Mouse (Mus musculus): ENCODE measurements at regions not wholly inside any gene's neighbourhood (a gene's known extent, or its start where the extent isn't known, plus 50 kb on each side); places are given as distances from the start of the nearest gene placed in this dataset.
"Not testable (repeated sequence)": the region's sequence is repeated elsewhere in the genome, so short reads cannot be mapped to it uniquely, and the experiment has no call there.

- WGBS, result 82% methylated on average over 2 of the region's 2 CpGs
- ATAC-seq (ENCODE audit: low read depth), result no peak
Observed at GRCm38 (mm10) chr17:4024384-4024783, 328.3 kb upstream of the Nox3 start.

GRCm38 (mm10) chr17:4029202-4029601, 333.1 kb upstream of the Nox3 start:
- Histone ChIP-seq H3K4me1 (replicated peaks) (0 out of 2 replicates have a peak, but pooled peaks cover 2% of the 10 kb centered on the region), H3K9me3 (no peaks in the 10 kb centered on the region), H3K4me3 (no peak overlapping the region), H3K27me3 (no peaks in the 10 kb centered on the region), H3K9ac (no peak overlapping the region), H3K27ac (replicated peaks) (no peak overlapping the region), H3K4me2 (no peak overlapping the region), H3K36me3 (no peaks in the 10 kb centered on the region)
- ATAC-seq (ENCODE audit: low read depth), result no peak
- 58% methylated on average over 9 of the region's 9 CpGs for WGBS

More at GRCm38 (mm10) chr17:4024384-4024783, 328.3 kb upstream of the Nox3 start:
- Histone ChIP-seq H3K4me3 (no peak overlapping the region), H3K27me3 (no peaks in the 10 kb centered on the region), H3K36me3 (no peaks in the 10 kb centered on the region), H3K4me2 (no peak overlapping the region), H3K27ac (replicated peaks) (no peak overlapping the region), H3K9me3 (no peaks in the 10 kb centered on the region), H3K9ac (no peak overlapping the region), H3K4me1 (replicated peaks) (no peaks in the 10 kb centered on the region)

- H3K9me3 ChIP-seq, result no peaks in the 10 kb centered on the region
- no peak overlapping the region for H3K27ac ChIP-seq (replicated peaks)
- H3K9ac ChIP-seq, result no peak overlapping the region
- no peak overlapping the region for H3K4me2 ChIP-seq
- no peak overlapping the region for H3K4me3 ChIP-seq
- no peak; the same call in 1 of the 2 replicates for ATAC-seq (ENCODE audit: low read depth)
- H3K27me3 ChIP-seq, result no peaks in the 10 kb centered on the region
- H3K36me3 ChIP-seq, result no peaks in the 10 kb centered on the region
- 18% methylated on average over 3 of the region's 3 CpGs for WGBS
- peaks cover 16% of the 10 kb centered on the region for H3K4me1 ChIP-seq (replicated peaks)
Observed at GRCm38 (mm10) chr17:4034816-4035360, 338.8 kb upstream of the Nox3 start.

- no peaks in the 10 kb centered on the region for H3K9me3 ChIP-seq
- H3K27ac ChIP-seq (replicated peaks), result no peak overlapping the region
- no peaks in the 10 kb centered on the region for H3K36me3 ChIP-seq
- H3K9ac ChIP-seq, result no peak overlapping the region
- ATAC-seq (ENCODE audit: low read depth), result peak; percentile 36; the same call in 1 of the 2 replicates
- no peaks in the 10 kb centered on the region for H3K27me3 ChIP-seq
- H3K4me2 ChIP-seq, result 0 out of 2 replicates have a peak overlapping the region, but pooled peaks have one; percentile 3
- H3K4me3 ChIP-seq, result no peak overlapping the region
- WGBS, result 11% methylated on average over 5 of the region's 5 CpGs
- H3K4me1 ChIP-seq (replicated peaks), result peaks cover 11% of the 10 kb centered on the region
Observed at GRCm38 (mm10) chr17:4040104-4040664, 344.1 kb upstream of the Nox3 start.

GRCm38 (mm10) chr17:4060186-4060585, 364.1 kb upstream of the Nox3 start:
- H3K4me1 ChIP-seq (replicated peaks); H3K4me3 ChIP-seq; H3K27ac ChIP-seq (replicated peaks); H3K9ac ChIP-seq; ATAC-seq (ENCODE audit: low read depth); H3K4me2 ChIP-seq; H3K36me3 ChIP-seq; H3K9me3 ChIP-seq; H3K27me3 ChIP-seq: not testable (repeated sequence)

GRCm38 (mm10) chr17:4073381-4073780, 377.3 kb upstream of the Nox3 start:
- whole genome bisulfite sequencing, result 56% methylated on average over 2 of the region's 2 CpGs
- ATAC-seq (ENCODE audit: low read depth), result no peak

GRCm38 (mm10) chr17:4080564-4080963, 384.5 kb upstream of the Nox3 start:
- H3K4me2 ChIP-seq, result no peak overlapping the region
- no peak overlapping the region for H3K9ac ChIP-seq
- no peaks in the 10 kb centered on the region for H3K36me3 ChIP-seq
- H3K4me3 ChIP-seq, result no peak overlapping the region
- no peaks in the 10 kb centered on the region for H3K4me1 ChIP-seq (replicated peaks)
- H3K9me3 ChIP-seq, result no peaks in the 10 kb centered on the region
- no peak for ATAC-seq (ENCODE audit: low read depth)
- WGBS, result 88% methylated on average over 2 of the region's 2 CpGs
- H3K27ac ChIP-seq (replicated peaks), result no peak overlapping the region
- H3K27me3 ChIP-seq, result no peaks in the 10 kb centered on the region

More at GRCm38 (mm10) chr17:4073381-4073780, 377.3 kb upstream of the Nox3 start:
- no peaks in the 10 kb centered on the region for H3K36me3 ChIP-seq
- H3K4me1 ChIP-seq (replicated peaks), result no peaks in the 10 kb centered on the region
- H3K9ac ChIP-seq, result no peak overlapping the region
- H3K4me2 ChIP-seq, result no peak overlapping the region
- no peak overlapping the region for H3K27ac ChIP-seq (replicated peaks)
- no peaks in the 10 kb centered on the region for H3K27me3 ChIP-seq
- H3K9me3 ChIP-seq, result no peaks in the 10 kb centered on the region
- no peak overlapping the region for H3K4me3 ChIP-seq

GRCm38 (mm10) chr17:4094621-4095020, 398.6 kb upstream of the Nox3 start:
- no peak for ATAC-seq (ENCODE audit: low read depth)
- Histone ChIP-seq H3K27ac (replicated peaks) (no peak overlapping the region), H3K4me1 (replicated peaks) (no peaks in the 10 kb centered on the region), H3K9me3 (no peaks in the 10 kb centered on the region), H3K27me3 (no peaks in the 10 kb centered on the region), H3K36me3 (no peaks in the 10 kb centered on the region), H3K4me3 (no peak overlapping the region), H3K9ac (no peak overlapping the region), H3K4me2 (no peak overlapping the region)
- 58% methylated on average over 1 of the region's 1 CpGs for WGBS

GRCm38 (mm10) chr17:4103321-4103720, 407.3 kb upstream of the Nox3 start:
- H3K9ac ChIP-seq, result no peak overlapping the region
- 88% methylated on average over 3 of the region's 3 CpGs for WGBS
- H3K9me3 ChIP-seq, result no peaks in the 10 kb centered on the region
- H3K4me1 ChIP-seq (replicated peaks), result no peaks in the 10 kb centered on the region
- no peak overlapping the region for H3K27ac ChIP-seq (replicated peaks)
- no peak overlapping the region for H3K4me2 ChIP-seq
- no peaks in the 10 kb centered on the region for H3K27me3 ChIP-seq
- H3K4me3 ChIP-seq, result no peak overlapping the region
- H3K36me3 ChIP-seq, result no peaks in the 10 kb centered on the region
- ATAC-seq (ENCODE audit: low read depth), result no peak

GRCm38 (mm10) chr17:4109263-4109662, 413.2 kb upstream of the Nox3 start:
- 52% methylated on average over 3 of the region's 3 CpGs for WGBS
- no peak overlapping the region for H3K9ac ChIP-seq
- no peak overlapping the region for H3K4me2 ChIP-seq
- H3K9me3 ChIP-seq, result no peaks in the 10 kb centered on the region
- no peak for ATAC-seq (ENCODE audit: low read depth)
- H3K27me3 ChIP-seq, result no peaks in the 10 kb centered on the region
- H3K4me1 ChIP-seq (replicated peaks), result no peaks in the 10 kb centered on the region
- H3K4me3 ChIP-seq, result no peak overlapping the region
- H3K36me3 ChIP-seq, result no peaks in the 10 kb centered on the region
- H3K27ac ChIP-seq (replicated peaks), result no peak overlapping the region

GRCm38 (mm10) chr17:4113021-4113420, 417.0 kb upstream of the Nox3 start:
- no peak for ATAC-seq (ENCODE audit: low read depth)
- H3K4me1 ChIP-seq (replicated peaks), result no peaks in the 10 kb centered on the region
- H3K27me3 ChIP-seq, result no peaks in the 10 kb centered on the region
- WGBS, result 76% methylated on average over 4 of the region's 4 CpGs
- H3K4me2 ChIP-seq, result no peak overlapping the region
- H3K9me3 ChIP-seq, result no peaks in the 10 kb centered on the region
- H3K9ac ChIP-seq, result no peak overlapping the region
- H3K4me3 ChIP-seq, result no peak overlapping the region
- H3K27ac ChIP-seq (replicated peaks), result no peak overlapping the region
- no peaks in the 10 kb centered on the region for H3K36me3 ChIP-seq

- Histone ChIP-seq H3K4me2 (no peak overlapping the region), H3K4me1 (replicated peaks) (no peaks in the 10 kb centered on the region), H3K9me3 (no peaks in the 10 kb centered on the region), H3K27me3 (no peaks in the 10 kb centered on the region), H3K36me3 (no peaks in the 10 kb centered on the region), H3K4me3 (no peak overlapping the region), H3K9ac (no peak overlapping the region), H3K27ac (replicated peaks) (no peak overlapping the region)
- 94% methylated on average over 3 of the region's 3 CpGs for WGBS
- ATAC-seq (ENCODE audit: low read depth), result no peak
Observed at GRCm38 (mm10) chr17:4116476-4116875, 420.4 kb upstream of the Nox3 start.

- Histone ChIP-seq H3K4me2 (no peak overlapping the region), H3K4me3 (no peak overlapping the region), H3K9me3 (no peaks in the 10 kb centered on the region), H3K36me3 (no peaks in the 10 kb centered on the region), H3K27me3 (no peaks in the 10 kb centered on the region), H3K9ac (no peak overlapping the region), H3K4me1 (replicated peaks) (no peaks in the 10 kb centered on the region), H3K27ac (replicated peaks) (no peak overlapping the region)
- WGBS, result 58% methylated on average over 3 of the region's 3 CpGs
- ATAC-seq (ENCODE audit: low read depth), result no peak
Observed at GRCm38 (mm10) chr17:4133678-4134077, 437.6 kb upstream of the Nox3 start.
